Mouse (Mus musculus) cerebellum, adult 11 months (tissue): ENCODE measurements around the gene Zbtb7a.

Experiments used
- DNase-seq: peaks from one replicate; pipeline ENCODE4 v3.0.0; 2022

Gene Zbtb7a

GRCm38 (mm10) chr10:81134966-81135681 is at the start of gene Zbtb7a:
TSS of gene Zbtb7a (plus strand) at chr10:81135220.
- DNase-seq: peak; percentile 58

- DNase-seq: no peak
Observed at GRCm38 (mm10) chr10:81087021-81087420, 48.0 kb upstream of the Zbtb7a start.

GRCm38 (mm10) chr10:81089216-81089615 is 45.8 kb upstream of the Zbtb7a start:
- DNase-seq: no peak

GRCm38 (mm10) chr10:81090621-81091020 is 44.4 kb upstream of the Zbtb7a start:
- DNase-seq: no peak

GRCm38 (mm10) chr10:81092465-81093250 is 42.4 kb upstream of the Zbtb7a start:
- DNase-seq: no peak

- no peak for DNase-seq
Observed at GRCm38 (mm10) chr10:81094931-81095678, 39.9 kb upstream of the Zbtb7a start.

- DNase-seq: peak; percentile 96
Observed at GRCm38 (mm10) chr10:81105565-81106112, 29.4 kb upstream of the Zbtb7a start, which contains the start of gene Map2k2. TSS of gene Map2k2 (plus strand) at chr10:81105915.

- peak; percentile 81 for DNase-seq
Observed at GRCm38 (mm10) chr10:81106113-81106721, 28.8 kb upstream of the Zbtb7a start.

GRCm38 (mm10) chr10:81112946-81113345 is 22.1 kb upstream of the Zbtb7a start:
- no peak for DNase-seq

- DNase-seq: no peak
Observed at GRCm38 (mm10) chr10:81119625-81120024, 15.4 kb upstream of the Zbtb7a start.

GRCm38 (mm10) chr10:81120650-81121049 is 14.4 kb upstream of the Zbtb7a start:
- no peak for DNase-seq

- no peak for DNase-seq
Observed at GRCm38 (mm10) chr10:81122889-81123288, 12.1 kb upstream of the Zbtb7a start.

- DNase-seq: no peak
Observed at GRCm38 (mm10) chr10:81123500-81123899, 11.5 kb upstream of the Zbtb7a start.

- peak; percentile 53 for DNase-seq
Observed at GRCm38 (mm10) chr10:81134181-81134587, 836 bp upstream of the Zbtb7a start.

- peak; percentile 71 for DNase-seq
Observed at GRCm38 (mm10) chr10:81135831-81136705, 1.0 kb downstream of the Zbtb7a start.

- peak; percentile 87 for DNase-seq
Observed at GRCm38 (mm10) chr10:81136706-81137231, 1.7 kb downstream of the Zbtb7a start.

GRCm38 (mm10) chr10:81137252-81138130 is 2.5 kb downstream of the Zbtb7a start:
- peak; percentile 99 for DNase-seq

GRCm38 (mm10) chr10:81138131-81138782 is 3.2 kb downstream of the Zbtb7a start:
- DNase-seq: peak; percentile 67

GRCm38 (mm10) chr10:81138821-81139528 is 4.0 kb downstream of the Zbtb7a start:
- DNase-seq: peak; percentile 47
